Mouse (Mus musculus) left cerebral cortex, postnatal 36 days (tissue): Measurements from ENCODE around the gene Slc35b4. TPM values are rescaled to one million over a fixed set of nuclear protein-coding genes. Genes with fewer than 3 reads are reported as not detected.
A peak's percentile ranks its signal among the peaks of the same experiment; 100 is the strongest.

Experiments used
- DNase-seq, 2 experiments: peaks; one replicate each; pipeline ENCODE4 v3.0.0; 2021 to 2022; ENCODE audit warnings: low spot score in 2 of 2, mixed read lengths in 1 of 2
- intact Hi-C: fragments of 180-260 bp; cut with DNase I; formaldehyde crosslinking; loops from one replicate; pipeline ENCODE4 v1.15.1; 2025
- total RNA-seq, 2 experiments: library from RNA; stranded (reverse); gene quantifications; 2 replicates each; pipeline ENCODE4 v1.2.3; 2021

Slc35b4 gene
- total RNA-seq, 2 experiments from 2014 or later = 58.9 to 59.3 TPM

DNA sequence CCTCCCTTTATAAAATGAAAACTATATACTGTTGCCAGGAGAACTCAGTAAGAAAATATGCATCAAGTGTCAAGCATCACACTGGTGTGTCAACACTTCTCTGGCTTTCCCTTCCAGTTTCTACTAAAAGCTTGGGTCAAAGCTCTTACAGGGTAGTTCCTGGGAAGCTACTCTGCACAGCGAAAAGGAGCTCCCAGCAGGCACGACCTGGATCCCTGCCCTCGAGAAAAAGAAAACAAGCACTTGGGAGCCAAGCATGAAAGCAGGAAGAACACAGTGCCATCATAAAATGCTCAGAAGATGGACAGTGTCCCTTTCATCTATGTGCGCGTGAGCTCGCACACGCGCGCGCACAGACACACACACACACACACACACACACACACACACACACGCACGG, 3.7 kb downstream of the Slc35b4 start:
- intact Hi-C loops = no loop called here
- DNase-seq = no peak

DNA sequence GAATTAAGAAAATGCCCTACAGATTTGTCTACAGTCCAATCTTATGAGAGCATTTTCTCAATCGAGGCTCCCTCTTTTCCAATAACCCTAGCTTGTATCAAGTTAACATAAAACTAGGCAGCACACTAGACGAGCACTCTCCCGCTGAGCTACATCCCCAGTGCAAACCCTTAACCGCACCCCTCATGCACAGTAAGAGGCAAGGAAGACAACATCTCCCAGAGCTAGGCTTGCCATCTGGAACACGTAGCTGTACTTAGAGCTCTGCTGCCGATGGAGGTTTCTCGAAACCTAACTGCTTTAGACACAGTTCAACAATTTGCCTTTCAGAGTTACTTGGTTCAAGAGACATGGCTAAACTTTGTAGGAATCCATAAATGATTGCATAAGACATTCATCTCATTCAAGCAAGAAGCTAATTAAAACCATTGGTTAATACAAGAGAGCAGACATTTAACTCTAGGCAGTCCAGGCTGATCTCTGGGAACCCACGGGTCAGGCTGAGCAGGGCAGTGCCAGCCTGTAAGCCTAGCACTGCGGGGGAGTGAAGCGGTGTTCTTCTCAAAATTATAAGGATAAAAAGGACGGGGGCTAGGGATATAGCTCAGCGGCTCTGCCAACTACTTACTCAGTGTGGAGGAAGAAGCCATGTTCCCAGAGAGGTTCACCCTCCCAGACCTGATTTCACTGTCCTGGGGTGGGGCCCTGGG, 5.0 kb downstream of the Slc35b4 start:
- no peak for DNase-seq
- intact Hi-C loops = no loop called here

GRCm38 (mm10) chr6:34170844-34171494, 5.9 kb downstream of the Slc35b4 start:
- DNase-seq = no peak
- intact Hi-C loops = no loop called here

DNA sequence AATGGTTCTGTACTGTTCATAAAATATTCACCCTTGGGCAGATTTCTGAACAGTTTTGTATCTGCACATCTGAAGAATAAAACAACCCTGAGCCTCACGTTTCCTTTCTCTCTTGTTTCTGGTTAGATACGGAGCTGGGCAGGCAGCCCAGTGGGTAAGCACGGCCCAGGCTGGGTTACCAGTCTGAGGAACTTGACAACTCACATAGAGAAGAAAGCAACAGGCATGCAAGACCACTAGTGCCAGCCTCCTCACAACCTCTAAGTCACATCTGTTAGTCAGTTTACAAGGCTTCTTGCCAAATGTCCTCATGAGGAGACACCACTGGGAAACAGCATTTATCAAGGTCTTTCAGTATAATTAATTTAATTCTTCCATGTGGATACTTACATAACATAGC, 8.1 kb downstream of the Slc35b4 start:
- no peak for DNase-seq

DNA sequence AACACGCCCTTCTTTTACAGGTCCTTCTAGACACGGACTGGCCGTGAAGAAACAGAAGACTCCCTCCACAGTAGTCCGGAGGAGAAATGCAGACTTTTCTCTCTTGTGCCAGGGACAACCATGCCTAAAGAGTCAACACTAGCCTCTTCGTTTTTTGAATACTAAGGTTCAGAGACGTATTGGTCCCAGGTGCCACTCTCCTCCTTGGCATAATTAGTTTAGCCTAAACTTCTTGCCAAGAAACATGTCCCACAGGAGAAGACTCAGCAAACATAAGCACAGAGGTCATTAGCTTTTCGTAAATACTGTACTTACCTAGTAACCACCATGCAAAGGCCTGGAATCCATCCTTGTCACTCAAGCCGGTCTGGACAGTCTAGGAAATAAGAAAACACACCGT, 13.9 kb downstream of the Slc35b4 start:
- no peak for DNase-seq

More for the DNA sequence above, 8.1 kb downstream of the Slc35b4 start:
- intact Hi-C loops = no loop called here

DNA sequence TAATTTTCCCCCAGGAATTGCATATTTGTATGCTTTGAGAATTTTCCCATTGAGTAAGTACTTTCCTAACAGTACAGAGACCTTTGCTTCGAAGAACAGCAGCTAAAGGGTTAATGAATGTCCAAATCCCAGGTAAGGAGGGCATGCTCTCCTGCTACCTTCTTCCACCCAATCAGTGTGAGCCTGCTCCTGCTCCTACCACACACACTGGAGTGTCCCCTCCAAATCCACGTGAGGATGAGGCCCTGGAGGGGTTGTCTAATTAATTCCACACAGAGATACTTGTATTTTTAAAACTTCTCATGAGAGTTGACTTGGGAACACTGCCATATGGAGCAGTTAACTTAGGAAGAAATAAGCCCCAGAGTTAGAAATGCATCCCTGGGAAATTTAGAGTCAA, 14.3 kb downstream of the Slc35b4 start:
- DNase-seq = no peak
- intact Hi-C loops = no loop called here

More for the DNA sequence above, 13.9 kb downstream of the Slc35b4 start:
- intact Hi-C loops = no loop called here

DNA sequence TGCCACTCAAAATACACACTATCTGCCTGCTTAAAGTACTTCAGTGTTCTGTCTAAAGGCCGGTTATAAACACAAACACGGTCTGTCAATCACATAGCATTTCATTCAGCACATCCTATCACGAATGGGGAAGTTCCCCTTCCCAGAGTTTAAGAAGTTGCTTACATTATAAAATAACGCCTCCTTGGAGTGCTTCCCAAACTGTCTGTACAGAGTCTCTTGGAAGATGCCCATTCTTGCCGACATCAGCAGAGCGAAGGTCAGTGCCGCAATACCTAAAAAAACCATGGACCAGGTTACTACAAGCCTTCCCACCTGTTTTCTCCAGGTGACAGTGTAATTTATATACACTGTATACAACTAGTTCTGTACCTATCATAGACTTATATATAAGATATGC, 15.4 kb downstream of the Slc35b4 start:
- intact Hi-C loops = no loop called here
- DNase-seq = no peak

GRCm38 (mm10) chr6:34160816-34161310, 16.0 kb downstream of the Slc35b4 start:
- DNase-seq = no peak
- intact Hi-C loops = no loop called here

DNA sequence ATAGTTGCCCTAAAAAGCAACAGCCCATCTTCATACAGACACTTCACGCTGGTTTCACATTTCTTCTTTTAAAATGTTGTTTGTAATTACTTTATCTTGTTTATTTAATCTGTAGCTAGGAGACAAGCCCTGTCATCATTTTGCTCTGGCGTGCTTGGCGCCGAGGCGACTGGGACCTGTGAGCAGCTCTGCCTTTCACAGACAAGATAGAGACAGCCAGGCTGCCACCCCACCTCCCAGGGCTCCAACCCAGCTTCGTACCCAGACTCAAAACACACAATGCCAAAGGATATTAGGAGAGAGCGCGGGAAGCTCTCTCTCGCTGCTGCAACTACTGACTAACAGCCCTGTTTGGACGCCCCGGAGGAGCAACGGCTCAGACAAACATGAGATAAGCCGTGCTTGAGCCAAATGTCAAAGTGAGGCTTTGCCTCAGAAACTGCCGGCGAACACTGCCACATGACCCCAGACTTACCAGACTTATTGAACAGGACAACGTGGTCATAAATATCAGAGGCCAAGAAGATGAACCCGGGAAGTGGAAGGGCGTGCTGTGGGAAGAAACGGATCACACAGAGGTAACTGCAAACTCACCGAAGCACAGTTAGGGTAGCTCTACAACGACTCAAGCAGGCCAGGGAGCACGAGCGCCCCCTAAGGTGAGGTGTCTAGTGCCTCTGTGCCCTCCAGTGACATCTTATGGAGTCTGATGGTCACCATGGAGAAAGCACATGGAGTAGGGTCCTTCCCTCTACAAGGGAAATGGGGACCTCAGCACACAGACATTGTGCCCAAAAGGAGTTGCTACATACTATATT, 16.7 kb downstream of the Slc35b4 start:
- no peak for DNase-seq
- intact Hi-C loops = no loop called here

- intact Hi-C loops = no loop called here
These were observed 19.8 kb downstream of the Slc35b4 start for GRCm38 (mm10) chr6:34156841-34157748.

GRCm38 (mm10) chr6:34156057-34156456, 20.9 kb downstream of the Slc35b4 start:
- intact Hi-C loops = no loop called here

More at GRCm38 (mm10) chr6:34156841-34157748, 19.8 kb downstream of the Slc35b4 start:
- no peak for DNase-seq

GRCm38 (mm10) chr6:34155137-34155804, 21.6 kb downstream of the Slc35b4 start:
- intact Hi-C loops = no loop called here
- no peak for DNase-seq

More at GRCm38 (mm10) chr6:34156057-34156456, 20.9 kb downstream of the Slc35b4 start:
- DNase-seq = no peak

DNA sequence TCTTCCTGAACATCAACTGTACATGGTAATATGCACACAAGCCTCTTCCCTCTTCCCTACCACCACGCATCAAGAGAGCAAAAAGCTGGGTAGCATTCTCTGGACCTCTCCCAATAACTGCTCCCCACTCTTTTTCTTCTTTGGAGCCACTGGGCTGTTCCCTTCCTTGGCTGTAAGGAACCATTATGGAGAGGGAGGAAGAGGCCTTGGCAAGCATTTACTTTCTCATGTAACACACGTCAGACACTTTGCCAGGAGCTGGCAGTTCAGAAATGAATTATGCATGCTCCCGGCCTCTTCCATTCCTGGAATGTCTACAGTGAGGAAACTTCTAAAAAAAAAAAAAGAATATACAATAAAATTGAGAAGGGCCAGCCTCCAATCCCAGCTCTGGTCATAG, 22.7 kb downstream of the Slc35b4 start:
- intact Hi-C loops = no loop called here
- DNase-seq = peak; percentile 54 to 62

- intact Hi-C loops = no loop called here
- peak in 1 of 2 experiments; percentile 12 for DNase-seq
These were observed 23.6 kb downstream of the Slc35b4 start for GRCm38 (mm10) chr6:34153069-34154052.

DNA sequence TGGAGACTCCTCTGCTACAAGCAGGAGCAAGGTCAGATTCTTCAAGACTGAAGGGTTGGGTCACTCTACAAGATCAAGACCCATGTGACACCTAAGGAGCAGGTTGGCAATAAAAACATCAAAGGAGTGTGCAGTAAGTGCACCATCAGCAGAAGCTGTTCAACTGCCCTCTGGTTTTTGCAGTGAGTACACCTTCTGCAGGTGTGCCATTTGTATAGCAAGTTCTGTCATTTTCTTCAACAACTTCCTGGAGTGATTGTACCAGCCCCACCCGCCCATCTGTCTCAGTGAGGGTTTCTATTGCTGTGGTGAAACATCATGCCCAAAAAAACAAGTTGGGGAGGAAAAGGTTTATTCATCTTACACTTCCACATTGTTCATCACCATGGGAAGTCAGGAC, 27.1 kb downstream of the Slc35b4 start:
- intact Hi-C loops = no loop called here

GRCm38 (mm10) chr6:34149066-34149465, 27.8 kb downstream of the Slc35b4 start:
- intact Hi-C loops = no loop called here
- DNase-seq = no peak

More for the DNA sequence above, 27.1 kb downstream of the Slc35b4 start:
- no peak for DNase-seq

DNA sequence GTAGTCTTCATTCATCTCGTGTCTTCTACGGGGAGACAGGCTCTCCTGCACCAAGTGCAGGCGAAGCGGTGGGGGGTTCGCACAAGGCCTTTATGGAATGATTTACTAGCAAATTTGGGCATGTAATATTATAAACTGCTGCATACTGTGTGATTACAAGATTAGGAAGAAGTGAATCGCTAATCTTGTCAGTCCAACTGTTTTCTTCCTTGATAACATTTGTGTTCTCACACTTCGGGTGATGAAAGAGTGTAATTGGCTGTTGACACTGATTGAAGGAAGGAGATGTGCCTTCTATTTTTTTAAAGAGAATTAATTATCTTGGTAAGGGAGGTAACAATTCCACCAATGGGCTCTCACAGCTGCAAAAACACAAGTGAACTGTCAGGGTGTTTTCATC, 28.3 kb downstream of the Slc35b4 start:
- intact Hi-C loops = no loop called here
- DNase-seq = no peak

DNA sequence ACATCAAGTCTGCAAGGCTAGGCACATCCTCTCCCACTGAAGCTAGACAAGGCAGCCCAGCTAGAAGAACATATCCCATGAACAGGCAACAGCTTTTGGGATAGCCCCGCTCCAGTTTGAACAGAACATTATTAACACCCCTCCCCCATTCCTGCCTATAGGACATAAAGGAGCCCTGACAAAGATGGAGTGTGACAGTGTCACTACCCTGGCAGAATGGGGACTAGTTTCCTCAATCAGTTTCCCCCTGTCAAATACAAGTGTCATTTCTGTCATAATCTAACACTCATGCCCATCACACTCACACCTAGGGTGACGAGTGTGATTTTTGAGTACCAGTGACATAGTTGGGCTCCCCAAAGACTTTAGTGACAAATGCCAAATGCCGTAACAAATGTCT, 28.9 kb downstream of the Slc35b4 start:
- intact Hi-C loops = no loop called here
- DNase-seq = no peak
